Mouse (Mus musculus): ENCODE data around the gene Tgm7. TPM values are rescaled to one million over a fixed set of nuclear protein-coding genes. Genes with fewer than 3 reads are reported as not detected.
"Not testable (repeated sequence)": the region's sequence is repeated elsewhere in the genome, so short reads cannot be mapped to it uniquely, and the experiment has no call there.

Gene Tgm7
- polyA plus RNA-seq (2017; shearing (Covaris generic)): under 1 TPM in 1 of 2 experiments, not detected in 1; 0.30 TPM

- ATAC-seq: no peak
These were observed at the start of gene Tgm7 for GRCm38 (mm10) chr2:121109695-121110094. Gene Tgm7 (minus strand): TSS chr2:121109795.

- ATAC-seq: no peak
These were observed 43.5 kb upstream of the Tgm7 start for GRCm38 (mm10) chr2:121153100-121153499.

- no peak for ATAC-seq
These were observed 40.1 kb upstream of the Tgm7 start for GRCm38 (mm10) chr2:121149679-121150078.

- no peak for ATAC-seq
These were observed 32.8 kb upstream of the Tgm7 start for GRCm38 (mm10) chr2:121142415-121142814.

- ATAC-seq: no peak
These were observed 31.8 kb upstream of the Tgm7 start for GRCm38 (mm10) chr2:121141216-121142035.

- peak; percentile 85 for ATAC-seq
These were observed 30.7 kb upstream of the Tgm7 start, which contains the start of the genes Adal and Lcmt2 for GRCm38 (mm10) chr2:121140018-121140882. Gene Adal (plus strand): TSS chr2:121140428. Gene Lcmt2 (minus strand): TSS chr2:121140653.

- ATAC-seq: peak; percentile 38
These were observed 29.8 kb upstream of the Tgm7 start for GRCm38 (mm10) chr2:121139266-121140017.

GRCm38 (mm10) chr2:121137371-121137770 is 27.8 kb upstream of the Tgm7 start:
- ATAC-seq: no peak

- no peak for ATAC-seq
These were observed 23.2 kb upstream of the Tgm7 start for GRCm38 (mm10) chr2:121132822-121133221.

GRCm38 (mm10) chr2:121128865-121129620 is 19.4 kb upstream of the Tgm7 start:
- ATAC-seq: no peak

- no peak for ATAC-seq
These were observed 17.9 kb upstream of the Tgm7 start for GRCm38 (mm10) chr2:121127536-121127935.

GRCm38 (mm10) chr2:121126302-121126701 is 16.7 kb upstream of the Tgm7 start:
- not testable (repeated sequence) for ATAC-seq

- ATAC-seq: no peak
These were observed 9.7 kb upstream of the Tgm7 start for GRCm38 (mm10) chr2:121119260-121119659.

- ATAC-seq: no peak
These were observed 5.8 kb upstream of the Tgm7 start for GRCm38 (mm10) chr2:121115418-121115817.

GRCm38 (mm10) chr2:121105940-121106339 is 3.7 kb downstream of the Tgm7 start:
- no peak for ATAC-seq

- peak; percentile 66 for ATAC-seq
These were observed 7.5 kb downstream of the Tgm7 start for GRCm38 (mm10) chr2:121102051-121102450.

GRCm38 (mm10) chr2:121089751-121090150 is 19.8 kb downstream of the Tgm7 start:
- no peak for ATAC-seq

- ATAC-seq: no peak
These were observed 21.1 kb downstream of the Tgm7 start for GRCm38 (mm10) chr2:121088507-121088906.

GRCm38 (mm10) chr2:121085480-121086185 is 24.0 kb downstream of the Tgm7 start, which contains the start of gene Tgm5:
Gene Tgm5 (minus strand): TSS chr2:121085841.
- ATAC-seq: no peak

GRCm38 (mm10) chr2:121082626-121083025 is 27.0 kb downstream of the Tgm7 start:
- no peak for ATAC-seq

GRCm38 (mm10) chr2:121074747-121075146 is 34.8 kb downstream of the Tgm7 start:
- ATAC-seq: no peak

All from CD4-positive, CD25-positive, alpha-beta regulatory T cell, adult 4 months (primary cell).